Mouse (Mus musculus) heart, postnatal 4 days (tissue): ENCODE data around the gene Abca6. TPM values are rescaled to one million over a fixed set of nuclear protein-coding genes. Genes with fewer than 3 reads are reported as not detected.

Experiments
- DNase-seq: peaks from one replicate; pipeline ENCODE4 v3.0.0; 2021
- total RNA-seq, 2 experiments: library from RNA; stranded (reverse); gene quantifications; 2 replicates each; pipeline ENCODE4 v1.2.3; 2021

Gene Abca6
- 1 to 10 TPM; 4.1 to 5.6 TPM for total RNA-seq

GRCm38 (mm10) chr11:110251534-110251933 is at the start of gene Abca6:
Gene Abca6 (minus strand): TSS chr11:110251776.
- peak; percentile 29 for DNase-seq

- no peak for DNase-seq
These were observed 46.4 kb upstream of the Abca6 start for GRCm38 (mm10) chr11:110297917-110298533.

GRCm38 (mm10) chr11:110290586-110290985 is 39.0 kb upstream of the Abca6 start:
- no peak for DNase-seq

- DNase-seq, result no peak
These were observed 36.8 kb upstream of the Abca6 start for GRCm38 (mm10) chr11:110288423-110288822.

- peak; percentile 12 for DNase-seq
These were observed 36.1 kb upstream of the Abca6 start for GRCm38 (mm10) chr11:110287694-110288093.

GRCm38 (mm10) chr11:110286331-110286730 is 34.8 kb upstream of the Abca6 start:
- DNase-seq, result no peak

- DNase-seq, result no peak
These were observed 33.3 kb upstream of the Abca6 start for GRCm38 (mm10) chr11:110284849-110285248.

GRCm38 (mm10) chr11:110284185-110284787 is 32.7 kb upstream of the Abca6 start:
- DNase-seq, result no peak

- no peak for DNase-seq
These were observed 23.2 kb upstream of the Abca6 start for GRCm38 (mm10) chr11:110274794-110275193.

GRCm38 (mm10) chr11:110271745-110272144 is 20.2 kb upstream of the Abca6 start:
- DNase-seq, result peak; percentile 64

GRCm38 (mm10) chr11:110268244-110268844 is 16.8 kb upstream of the Abca6 start:
- peak; percentile 96 for DNase-seq

- no peak for DNase-seq
These were observed 15.7 kb upstream of the Abca6 start for GRCm38 (mm10) chr11:110267232-110267631.

- peak; percentile 24 for DNase-seq
These were observed 15.2 kb upstream of the Abca6 start for GRCm38 (mm10) chr11:110266757-110267156.

- no peak for DNase-seq
These were observed 10.3 kb upstream of the Abca6 start for GRCm38 (mm10) chr11:110261867-110262266.

GRCm38 (mm10) chr11:110257911-110258310 is 6.3 kb upstream of the Abca6 start:
- DNase-seq, result no peak

GRCm38 (mm10) chr11:110257061-110257460 is 5.5 kb upstream of the Abca6 start:
- no peak for DNase-seq

GRCm38 (mm10) chr11:110252256-110252655 is 680 bp upstream of the Abca6 start:
- DNase-seq, result no peak

- DNase-seq, result no peak
These were observed 6.8 kb downstream of the Abca6 start for GRCm38 (mm10) chr11:110244730-110245129.

- DNase-seq, result no peak
These were observed 14.1 kb downstream of the Abca6 start for GRCm38 (mm10) chr11:110237466-110237865.

GRCm38 (mm10) chr11:110232975-110233374 is 18.6 kb downstream of the Abca6 start:
- no peak for DNase-seq

- DNase-seq, result no peak
These were observed 34.5 kb downstream of the Abca6 start for GRCm38 (mm10) chr11:110217118-110217517.

- no peak for DNase-seq
These were observed 47.6 kb downstream of the Abca6 start for GRCm38 (mm10) chr11:110203930-110204329.

GRCm38 (mm10) chr11:110198882-110199281 is 52.7 kb downstream of the Abca6 start:
- no peak for DNase-seq
